Mouse (Mus musculus): ENCODE data around the gene Fam168a. TPM values are rescaled to one million over a fixed set of nuclear protein-coding genes. Genes with fewer than 3 reads are reported as not detected.

Gene Fam168a
- polyA plus RNA-seq, 1 experiment from 2014 or later: 59.9 TPM

DNA sequence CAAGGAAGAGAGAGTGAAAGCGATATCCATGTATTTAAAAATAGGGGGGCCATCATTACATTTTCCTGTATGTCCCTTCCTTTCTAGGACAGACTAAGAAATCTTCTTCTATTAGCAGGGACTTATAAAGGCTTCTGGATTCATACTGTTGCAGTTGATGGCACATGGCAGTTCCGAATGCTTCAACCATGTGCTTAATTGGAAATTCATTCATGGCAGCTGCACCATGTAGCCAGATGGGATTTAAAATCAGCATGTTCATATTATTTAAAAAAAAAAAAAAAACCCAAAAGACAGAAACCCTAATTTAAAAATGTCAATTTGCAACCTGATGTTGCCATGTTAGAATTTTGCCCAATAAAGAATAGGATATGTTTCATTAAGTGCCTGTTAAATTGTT, 37.9 kb downstream of the Fam168a start:
- Histone ChIP-seq H3K36me3 (ENCODE audit: control insufficient read depth, insufficient read depth, low read length) (no peaks in the 10 kb centered on the region), H3K4me2 (replicated peaks; ENCODE audit: low read depth, low read length) (no peak overlapping the region), H3K4me1 (ENCODE audit: control insufficient read depth, insufficient read depth, low read length) (peaks cover 10% of the 10 kb centered on the region; the same call in 1 of the 2 replicates), H3K9ac (replicated peaks; ENCODE audit: low read depth, low read length) (no peak overlapping the region), H3K27ac (ENCODE audit: low read length) (peak overlapping the region; percentile 45; the same call in 1 of the 2 replicates), H3K4me3 (ENCODE audit: low read depth, low read length) (no peak overlapping the region), H3K27me3 (ENCODE audit: control insufficient read depth, insufficient read depth, low read length) (no peaks in the 10 kb centered on the region), H3K9me3 (ENCODE audit: control insufficient read depth, low read depth, low read length) (no peaks in the 10 kb centered on the region)
- ATAC-seq (ENCODE audit: insufficient number of reproducible peaks, insufficient read depth, low FRiP score, low read depth): no peak
- WGBS: 60% methylated on average over 2 of the region's 2 CpGs

DNA sequence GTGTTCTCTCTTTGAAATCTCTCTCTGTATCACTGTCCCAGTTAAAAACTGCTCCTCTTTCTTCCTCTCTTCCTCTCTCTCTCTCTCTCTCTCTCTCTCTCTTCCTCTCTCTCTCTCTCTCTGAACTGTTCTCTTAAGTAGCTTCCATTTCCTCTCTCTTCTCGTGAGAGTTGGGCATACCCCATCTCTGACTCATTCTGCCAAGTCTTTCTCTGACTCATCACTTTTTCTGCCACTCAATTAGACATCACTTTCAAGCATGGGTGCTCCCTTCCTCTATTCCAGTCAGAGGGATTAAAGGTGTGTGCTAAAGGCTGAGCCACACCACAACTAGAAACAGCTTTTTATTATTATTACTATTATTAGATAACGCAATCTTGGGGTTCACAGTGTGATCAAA, 43.7 kb downstream of the Fam168a start:
- no peak overlapping the region for H3K4me2 ChIP-seq (replicated peaks; ENCODE audit: low read depth, low read length)
- no peaks in the 10 kb centered on the region for H3K27me3 ChIP-seq (ENCODE audit: control insufficient read depth, insufficient read depth, low read length)
- 68% methylated on average over 2 of the region's 2 CpGs for WGBS
- ATAC-seq (ENCODE audit: insufficient number of reproducible peaks, insufficient read depth, low FRiP score, low read depth): no peak
- no peaks in the 10 kb centered on the region for H3K36me3 ChIP-seq (ENCODE audit: control insufficient read depth, insufficient read depth, low read length)
- no peaks in the 10 kb centered on the region for H3K9me3 ChIP-seq (ENCODE audit: control insufficient read depth, low read depth, low read length)
- H3K4me1 ChIP-seq (ENCODE audit: control insufficient read depth, insufficient read depth, low read length): no peaks in the 10 kb centered on the region
- no peak overlapping the region for H3K9ac ChIP-seq (replicated peaks; ENCODE audit: low read depth, low read length)
- H3K4me3 ChIP-seq (ENCODE audit: low read depth, low read length): no peak overlapping the region
- H3K27ac ChIP-seq (ENCODE audit: low read length): no peak overlapping the region

DNA sequence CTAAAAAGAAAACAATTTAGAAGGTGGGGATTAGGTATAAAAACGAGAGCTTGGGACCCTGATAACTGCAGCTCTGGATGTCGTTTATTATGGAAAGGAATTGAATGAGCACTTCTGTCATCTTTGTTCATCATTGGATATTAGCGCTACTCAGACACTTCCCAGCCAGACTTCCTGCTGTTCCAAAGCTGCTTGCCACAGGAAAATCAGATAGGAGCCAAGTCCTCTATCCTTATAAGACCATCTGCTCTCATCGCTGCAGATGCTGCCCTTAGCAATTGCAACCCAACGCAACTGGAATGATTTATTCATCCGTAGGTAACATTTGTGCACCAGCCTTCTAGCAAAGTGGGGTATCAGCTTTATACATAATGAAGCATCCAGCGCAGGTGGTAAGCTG, 52.3 kb downstream of the Fam168a start:
- WGBS: 86% methylated on average over 7 of the region's 7 CpGs
- Histone ChIP-seq H3K27ac (ENCODE audit: low read length) (no peak overlapping the region), H3K36me3 (ENCODE audit: control insufficient read depth, insufficient read depth, low read length) (no peaks in the 10 kb centered on the region), H3K27me3 (ENCODE audit: control insufficient read depth, insufficient read depth, low read length) (no peaks in the 10 kb centered on the region), H3K4me2 (replicated peaks; ENCODE audit: low read depth, low read length) (no peak overlapping the region), H3K9ac (replicated peaks; ENCODE audit: low read depth, low read length) (no peak overlapping the region), H3K9me3 (ENCODE audit: control insufficient read depth, low read depth, low read length) (no peaks in the 10 kb centered on the region), H3K4me1 (ENCODE audit: control insufficient read depth, insufficient read depth, low read length) (no peaks in the 10 kb centered on the region), H3K4me3 (ENCODE audit: low read depth, low read length) (no peak overlapping the region)
- no peak for ATAC-seq (ENCODE audit: insufficient number of reproducible peaks, insufficient read depth, low FRiP score, low read depth)

DNA sequence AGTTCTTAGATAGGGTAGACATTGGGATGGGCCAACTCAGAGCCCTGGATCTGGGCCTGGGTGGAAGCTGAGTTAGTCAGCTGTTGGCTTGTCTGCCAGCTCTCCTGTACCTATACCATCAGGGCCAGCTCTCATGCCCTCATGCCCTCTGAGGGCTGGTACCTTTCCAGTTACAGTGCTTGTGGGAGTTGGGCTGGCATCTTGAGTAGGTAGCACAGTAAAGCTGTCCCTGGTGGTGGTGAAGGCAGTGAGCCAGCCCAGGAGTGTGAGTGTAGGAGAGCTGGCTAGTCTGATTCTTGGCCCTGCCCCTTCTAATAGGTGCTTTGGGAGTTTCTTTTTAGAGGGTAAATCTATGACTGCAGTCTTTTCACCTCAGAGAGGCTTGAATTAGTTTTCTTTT, 56.3 kb downstream of the Fam168a start:
- Histone ChIP-seq H3K4me3 (ENCODE audit: low read depth, low read length) (no peak overlapping the region), H3K27ac (ENCODE audit: low read length) (no peak overlapping the region), H3K27me3 (ENCODE audit: control insufficient read depth, insufficient read depth, low read length) (no peaks in the 10 kb centered on the region), H3K9ac (replicated peaks; ENCODE audit: low read depth, low read length) (no peak overlapping the region), H3K9me3 (ENCODE audit: control insufficient read depth, low read depth, low read length) (no peaks in the 10 kb centered on the region), H3K4me2 (replicated peaks; ENCODE audit: low read depth, low read length) (no peak overlapping the region), H3K4me1 (ENCODE audit: control insufficient read depth, insufficient read depth, low read length) (no peaks in the 10 kb centered on the region), H3K36me3 (ENCODE audit: control insufficient read depth, insufficient read depth, low read length) (no peaks in the 10 kb centered on the region)
- ATAC-seq (ENCODE audit: insufficient number of reproducible peaks, insufficient read depth, low FRiP score, low read depth): no peak

DNA sequence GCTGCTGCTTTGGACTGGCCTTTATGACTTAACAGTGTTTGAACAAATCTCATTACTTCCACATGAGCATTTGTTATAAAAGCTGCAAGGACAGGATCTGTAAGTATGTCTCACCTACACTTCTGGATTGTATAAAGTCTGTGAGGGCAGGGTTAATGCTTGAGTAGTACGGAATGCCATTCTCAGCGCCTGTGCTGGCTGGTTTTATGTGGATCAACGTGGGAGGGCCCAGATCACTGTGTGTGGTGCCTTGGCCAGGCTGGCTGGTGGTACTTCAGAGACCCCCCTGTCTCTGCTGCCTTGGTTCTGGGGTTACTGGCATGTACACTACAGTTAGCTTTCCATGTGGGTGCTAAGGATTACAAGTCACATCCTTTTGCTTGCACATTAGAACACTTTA, 61.1 kb downstream of the Fam168a start:
- Histone ChIP-seq H3K36me3 (ENCODE audit: control insufficient read depth, insufficient read depth, low read length) (no peaks in the 10 kb centered on the region), H3K4me1 (ENCODE audit: control insufficient read depth, insufficient read depth, low read length) (no peaks in the 10 kb centered on the region), H3K9me3 (ENCODE audit: control insufficient read depth, low read depth, low read length) (no peaks in the 10 kb centered on the region), H3K4me3 (ENCODE audit: low read depth, low read length) (no peak overlapping the region), H3K9ac (replicated peaks; ENCODE audit: low read depth, low read length) (no peak overlapping the region), H3K4me2 (replicated peaks; ENCODE audit: low read depth, low read length) (no peak overlapping the region), H3K27ac (ENCODE audit: low read length) (no peak overlapping the region), H3K27me3 (ENCODE audit: control insufficient read depth, insufficient read depth, low read length) (no peaks in the 10 kb centered on the region)
- 36% methylated on average over 3 of the region's 3 CpGs for WGBS
- no peak for ATAC-seq (ENCODE audit: insufficient number of reproducible peaks, insufficient read depth, low FRiP score, low read depth)

DNA sequence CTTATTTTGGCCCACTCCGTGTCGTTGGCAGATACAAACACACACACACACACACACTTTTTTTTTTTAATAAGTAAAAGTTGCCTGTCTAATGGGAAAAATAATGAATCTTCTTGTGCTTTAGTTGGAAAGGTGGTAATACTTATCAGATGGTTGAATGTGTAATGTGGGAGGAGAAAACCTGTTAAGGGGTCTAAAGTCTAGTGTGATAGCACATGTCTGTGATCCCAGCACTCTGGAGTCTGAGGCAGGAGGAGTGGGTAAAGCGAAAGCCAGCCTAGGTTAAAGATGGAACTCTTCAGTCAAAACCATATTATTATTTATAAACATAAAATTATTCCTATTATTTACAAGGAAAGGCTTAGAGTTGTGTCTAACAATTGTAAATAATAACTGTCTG, 61.6 kb downstream of the Fam168a start:
- no peak overlapping the region for H3K4me3 ChIP-seq (ENCODE audit: low read depth, low read length)
- H3K27ac ChIP-seq (ENCODE audit: low read length): no peak overlapping the region
- H3K27me3 ChIP-seq (ENCODE audit: control insufficient read depth, insufficient read depth, low read length): no peaks in the 10 kb centered on the region
- H3K4me1 ChIP-seq (ENCODE audit: control insufficient read depth, insufficient read depth, low read length): no peaks in the 10 kb centered on the region
- ATAC-seq (ENCODE audit: insufficient number of reproducible peaks, insufficient read depth, low FRiP score, low read depth): no peak
- H3K4me2 ChIP-seq (replicated peaks; ENCODE audit: low read depth, low read length): no peak overlapping the region
- no peaks in the 10 kb centered on the region for H3K36me3 ChIP-seq (ENCODE audit: control insufficient read depth, insufficient read depth, low read length)
- 93% methylated on average over 3 of the region's 3 CpGs for WGBS
- no peak overlapping the region for H3K9ac ChIP-seq (replicated peaks; ENCODE audit: low read depth, low read length)
- no peaks in the 10 kb centered on the region for H3K9me3 ChIP-seq (ENCODE audit: control insufficient read depth, low read depth, low read length)

DNA sequence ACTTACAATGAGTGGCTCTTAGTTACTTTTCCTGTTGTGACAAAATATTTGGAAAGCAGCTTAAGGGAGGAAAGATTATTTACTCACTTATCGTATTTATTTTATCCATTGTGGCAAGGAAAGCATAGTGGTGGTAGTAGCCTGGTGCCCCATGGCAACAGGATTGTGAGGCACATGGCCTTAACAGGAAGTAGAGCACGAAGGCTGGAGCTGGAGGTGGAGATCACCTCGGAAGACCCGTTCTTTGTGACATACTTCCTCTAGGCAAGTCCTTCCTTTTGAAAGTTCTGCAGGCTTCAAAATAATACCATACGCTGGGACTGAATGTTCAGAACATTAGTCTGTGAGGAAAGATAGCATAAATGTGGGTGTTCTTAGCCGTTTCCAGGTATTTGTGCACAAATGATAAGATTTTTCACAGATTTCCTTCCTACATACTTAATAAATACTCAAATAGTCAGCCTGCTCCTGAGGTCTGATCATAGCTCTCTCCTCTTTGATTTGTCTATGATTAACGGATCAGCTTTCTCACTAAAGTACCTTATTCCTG, 63.2 kb downstream of the Fam168a start:
- 87% methylated on average over 7 of the region's 7 CpGs for WGBS

DNA sequence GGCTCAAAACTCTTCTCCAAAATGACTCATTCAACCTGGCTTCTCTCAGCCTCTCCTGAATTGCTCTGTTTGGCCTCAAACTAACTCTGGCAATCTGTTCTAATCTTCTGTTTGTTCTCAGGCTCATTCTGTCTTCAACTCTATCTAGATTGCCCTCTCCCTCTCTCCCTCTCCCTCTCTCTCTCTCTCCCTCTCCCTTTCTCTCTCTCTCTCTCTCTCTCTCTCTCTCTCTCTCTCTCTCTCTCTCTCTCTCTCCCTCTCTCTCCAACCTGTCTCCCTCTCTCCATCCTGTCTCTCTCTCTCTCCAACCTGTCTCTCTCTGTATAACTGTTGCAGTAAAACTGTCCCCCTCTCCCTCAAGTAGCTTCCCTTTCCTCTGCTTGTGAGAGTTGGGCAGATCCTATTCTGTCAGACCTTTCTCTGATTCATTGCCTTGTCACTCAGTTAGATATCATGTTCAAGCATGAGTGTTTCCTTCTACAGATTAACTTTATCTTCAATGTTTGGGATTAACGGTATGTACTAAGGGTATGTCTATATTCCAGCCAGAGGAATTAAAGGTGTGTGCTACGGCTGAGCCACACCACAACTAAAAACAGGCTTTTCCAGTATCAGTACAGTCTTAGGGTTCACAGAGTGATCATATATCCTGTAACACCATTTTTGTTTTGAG, 64.4 kb downstream of the Fam168a start:
- Histone ChIP-seq H3K4me3 (ENCODE audit: low read depth, low read length) (no peak overlapping the region), H3K27ac (ENCODE audit: low read length) (no peak overlapping the region), H3K4me1 (ENCODE audit: control insufficient read depth, insufficient read depth, low read length) (no peaks in the 10 kb centered on the region), H3K36me3 (ENCODE audit: control insufficient read depth, insufficient read depth, low read length) (no peaks in the 10 kb centered on the region), H3K9me3 (ENCODE audit: control insufficient read depth, low read depth, low read length) (no peaks in the 10 kb centered on the region), H3K4me2 (replicated peaks; ENCODE audit: low read depth, low read length) (no peak overlapping the region), H3K9ac (replicated peaks; ENCODE audit: low read depth, low read length) (no peak overlapping the region), H3K27me3 (ENCODE audit: control insufficient read depth, insufficient read depth, low read length) (no peaks in the 10 kb centered on the region)
- no peak for ATAC-seq (ENCODE audit: insufficient number of reproducible peaks, insufficient read depth, low FRiP score, low read depth)
- 81% methylated on average over 2 of the region's 2 CpGs for WGBS

More for the DNA sequence above, 63.2 kb downstream of the Fam168a start:
- Histone ChIP-seq H3K9ac (replicated peaks; ENCODE audit: low read depth, low read length) (no peak overlapping the region), H3K4me3 (ENCODE audit: low read depth, low read length) (no peak overlapping the region), H3K9me3 (ENCODE audit: control insufficient read depth, low read depth, low read length) (no peaks in the 10 kb centered on the region), H3K4me2 (replicated peaks; ENCODE audit: low read depth, low read length) (no peak overlapping the region), H3K36me3 (ENCODE audit: control insufficient read depth, insufficient read depth, low read length) (no peaks in the 10 kb centered on the region), H3K4me1 (ENCODE audit: control insufficient read depth, insufficient read depth, low read length) (no peaks in the 10 kb centered on the region), H3K27ac (ENCODE audit: low read length) (no peak overlapping the region), H3K27me3 (ENCODE audit: control insufficient read depth, insufficient read depth, low read length) (no peaks in the 10 kb centered on the region)
- no peak for ATAC-seq (ENCODE audit: insufficient number of reproducible peaks, insufficient read depth, low FRiP score, low read depth)

DNA sequence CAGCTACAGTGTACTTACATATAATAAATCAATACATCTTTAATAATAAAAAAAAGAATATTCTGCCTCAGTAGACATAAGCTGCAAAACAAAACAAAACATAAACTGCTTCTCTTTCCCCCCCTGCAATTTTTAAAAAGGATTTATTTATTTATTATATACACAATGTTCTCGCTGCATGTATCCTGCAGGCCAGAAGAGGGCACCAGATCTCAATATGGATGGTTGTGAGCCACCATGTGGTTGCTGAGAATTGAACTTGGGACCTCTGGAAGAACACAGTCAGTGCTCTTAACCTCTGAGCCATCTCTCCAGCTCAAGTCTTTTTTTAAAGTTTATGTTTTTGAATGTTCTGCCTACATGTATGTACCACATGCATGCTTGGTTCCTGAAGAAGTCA, 67.8 kb downstream of the Fam168a start:
- Histone ChIP-seq H3K27ac (ENCODE audit: low read length) (no peak overlapping the region), H3K27me3 (ENCODE audit: control insufficient read depth, insufficient read depth, low read length) (no peaks in the 10 kb centered on the region), H3K9ac (replicated peaks; ENCODE audit: low read depth, low read length) (no peak overlapping the region), H3K9me3 (ENCODE audit: control insufficient read depth, low read depth, low read length) (no peaks in the 10 kb centered on the region), H3K4me1 (ENCODE audit: control insufficient read depth, insufficient read depth, low read length) (no peaks in the 10 kb centered on the region), H3K36me3 (ENCODE audit: control insufficient read depth, insufficient read depth, low read length) (no peaks in the 10 kb centered on the region), H3K4me3 (ENCODE audit: low read depth, low read length) (no peak overlapping the region), H3K4me2 (replicated peaks; ENCODE audit: low read depth, low read length) (no peak overlapping the region)
- ATAC-seq (ENCODE audit: insufficient number of reproducible peaks, insufficient read depth, low FRiP score, low read depth): no peak
- WGBS: 94% methylated on average over 1 of the region's 1 CpGs
